Mouse (Mus musculus) midbrain, embryonic 12.5 days (tissue): ENCODE measurements around the gene Lipc. TPM values are rescaled to one million over a fixed set of nuclear protein-coding genes. Genes with fewer than 3 reads are reported as not detected.

ENCODE experiments used
- ATAC-seq: fragments of 200-750 bp; cut with Nextera tagmentation; 2 replicates; pipeline ENCODE4 v1.8.0; 2017; ENCODE audit warnings: low read depth, moderate TSS enrichment, moderate library complexity; ENCODE audit not compliant: low FRiP score
- H3K27ac ChIP-seq: fragments of 300-500 bp; sonication (generic); replicated peaks from 2 replicates; pipeline ENCODE4 v1.5.1; 2016; ENCODE audit warnings: mild to moderate bottlenecking
- H3K27me3 ChIP-seq: fragments of 300-500 bp; sonication (generic); 2 replicates; pipeline ENCODE4 v1.6.1; 2016; ENCODE audit warnings: mild to moderate bottlenecking
- H3K36me3 ChIP-seq: fragments of 300-500 bp; sonication (generic); 2 replicates; pipeline ENCODE4 v1.6.1; 2016
- H3K4me1 ChIP-seq: fragments of 300-500 bp; sonication (generic); 2 replicates; pipeline ENCODE4 v1.6.1; 2016
- H3K4me2 ChIP-seq: fragments of 300-500 bp; sonication (generic); replicated peaks from 2 replicates; pipeline ENCODE4 v1.6.1; 2016; ENCODE audit warnings: mild to moderate bottlenecking, moderate library complexity
- H3K4me3 ChIP-seq: fragments of 300-500 bp; sonication (generic); 2 replicates; pipeline ENCODE4 v1.5.1; 2016; ENCODE audit warnings: mild to moderate bottlenecking
- H3K9ac ChIP-seq: fragments of 300-500 bp; sonication (generic); replicated peaks from 2 replicates; pipeline ENCODE4 v1.6.1; 2016; ENCODE audit warnings: mild to moderate bottlenecking, moderate library complexity
- H3K9me3 ChIP-seq: fragments of 300-500 bp; sonication (generic); 2 replicates; pipeline ENCODE4 v1.6.1; 2016; ENCODE audit warnings: mild to moderate bottlenecking
- WGBS: fragments of 180-500 bp; shearing (Covaris S2); methylation state at CpG from one replicate; pipeline ENCODE4 v1.1.7; 2016; 5-methylcytosine and 5-hydroxymethylcytosine counted together
- polyA plus RNA-seq: library from polyadenylated mRNA; unstranded; fragments of >200 nt; fragmentation: Nextera tagmentation; extraction: Ambion mirVana; gene quantifications from 2 replicates; pipeline ENCODE4 v1.2.1, GENCODE M21; 2016

Gene Lipc
- not detected in 2 replicates for polyA plus RNA-seq

DNA sequence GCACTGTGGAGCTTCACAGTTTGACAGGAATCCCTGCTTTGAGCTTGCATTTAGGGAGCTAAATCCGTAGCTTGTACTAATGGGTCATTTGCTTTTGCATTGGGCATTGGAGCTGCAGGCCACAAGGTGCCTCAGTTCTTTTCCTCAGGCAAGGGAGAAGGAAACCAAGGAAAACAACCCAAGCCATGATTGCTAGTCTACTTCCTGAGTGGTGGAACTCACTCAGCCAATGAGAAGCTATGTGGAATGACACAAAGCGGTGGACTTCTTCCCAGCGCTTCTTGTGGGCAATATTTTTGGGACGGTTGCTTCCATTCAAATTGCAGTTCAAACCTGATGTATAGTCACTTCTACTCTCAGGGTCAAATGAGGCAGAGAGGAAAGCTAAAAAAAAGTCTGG lies at the start of gene Lipc:
Lipc (minus strand) TSS at position 101 of the 400 bp plus-strand sequence.
- no peaks in the 10 kb centered on the region for H3K36me3 ChIP-seq
- H3K27ac ChIP-seq: no peak within 1 kb of the TSS
- no peaks in the 10 kb centered on the region for H3K4me1 ChIP-seq
- H3K9ac ChIP-seq: no peak within 1 kb of the TSS
- WGBS: 89% methylated on average over 4 of the region's 4 CpGs
- no peak within 1 kb of the TSS for H3K4me2 ChIP-seq
- H3K9me3 ChIP-seq: no peaks in the 10 kb centered on the region
- H3K27me3 ChIP-seq: no peaks in the 10 kb centered on the region
- no peak within 1 kb of the TSS for H3K4me3 ChIP-seq
- no peak for ATAC-seq

DNA sequence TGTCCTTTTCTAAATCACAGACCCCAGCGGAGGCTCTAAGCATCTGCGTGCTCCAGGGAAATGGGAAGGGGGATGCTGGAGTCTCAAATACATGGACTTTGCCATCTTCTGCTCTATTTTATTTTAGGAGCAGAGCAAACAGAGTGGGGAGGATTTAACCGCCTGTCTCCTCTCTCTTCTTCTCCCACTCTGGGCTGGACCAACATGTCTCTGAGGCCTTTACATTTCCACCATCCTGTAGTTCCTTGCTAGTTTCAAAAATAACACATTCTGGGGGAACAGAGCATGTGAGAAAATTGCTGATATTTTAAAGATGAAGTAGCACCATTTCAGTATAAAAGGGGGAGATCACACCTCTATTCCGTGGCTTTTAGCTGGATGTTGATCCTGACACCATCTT lies 47.1 kb upstream of the Lipc start:
- no peaks in the 10 kb centered on the region for H3K27me3 ChIP-seq
- no peaks in the 10 kb centered on the region for H3K9me3 ChIP-seq
- H3K27ac ChIP-seq: no peak overlapping the region
- no peaks in the 10 kb centered on the region for H3K36me3 ChIP-seq
- H3K4me2 ChIP-seq: no peak overlapping the region
- no peaks in the 10 kb centered on the region for H3K4me1 ChIP-seq
- H3K4me3 ChIP-seq: no peak overlapping the region
- whole genome bisulfite sequencing: 91% methylated on average over 4 of the region's 4 CpGs
- no peak for ATAC-seq
- no peak overlapping the region for H3K9ac ChIP-seq

DNA sequence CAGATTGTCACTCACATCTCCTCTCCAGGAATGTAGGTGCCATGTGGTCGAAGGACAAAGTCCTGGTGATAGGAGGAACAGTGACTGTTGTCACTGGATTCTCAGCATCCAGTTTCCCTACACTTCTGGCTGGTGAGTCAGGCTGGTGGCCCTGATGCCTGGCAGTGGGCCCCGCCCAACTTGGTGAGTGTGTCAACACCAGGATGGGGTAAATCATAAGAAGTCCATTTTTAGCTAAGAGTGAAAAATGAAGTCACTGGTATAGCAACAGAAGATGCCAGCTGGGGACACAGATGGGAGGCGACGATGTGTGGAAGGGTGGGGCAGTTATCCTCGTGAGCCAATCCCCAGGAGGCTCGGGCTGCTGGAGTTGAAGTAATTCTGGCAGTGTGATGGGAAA lies 46.7 kb upstream of the Lipc start:
- Histone ChIP-seq H3K4me1 (no peaks in the 10 kb centered on the region), H3K27me3 (no peaks in the 10 kb centered on the region), H3K4me3 (no peak overlapping the region), H3K9me3 (no peaks in the 10 kb centered on the region), H3K4me2 (no peak overlapping the region), H3K36me3 (no peaks in the 10 kb centered on the region), H3K9ac (no peak overlapping the region), H3K27ac (no peak overlapping the region)
- WGBS: 72% methylated on average over 6 of the region's 6 CpGs
- no peak for ATAC-seq

DNA sequence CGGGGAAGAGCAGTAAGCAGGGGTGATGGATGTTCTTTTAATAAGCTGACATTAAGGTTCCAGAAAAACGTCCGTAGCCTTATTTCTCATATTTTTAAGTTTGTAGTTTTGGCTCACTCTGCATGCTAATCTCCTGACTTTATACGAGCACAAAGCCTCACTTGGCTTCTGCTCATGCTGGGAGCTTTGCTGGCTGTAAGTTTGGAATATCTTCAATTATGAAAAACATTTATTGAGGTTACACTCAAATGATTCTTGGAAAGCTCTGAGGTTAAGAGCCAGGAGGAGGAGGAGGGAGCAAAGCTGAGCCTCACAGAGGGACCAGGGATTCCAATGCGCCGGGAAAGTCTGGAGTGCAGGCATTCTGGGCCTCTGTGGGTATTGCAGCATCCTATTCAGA lies 41.3 kb upstream of the Lipc start:
- Histone ChIP-seq H3K4me1 (no peaks in the 10 kb centered on the region), H3K4me2 (no peak overlapping the region), H3K4me3 (no peak overlapping the region), H3K27ac (no peak overlapping the region), H3K36me3 (no peaks in the 10 kb centered on the region), H3K9ac (no peak overlapping the region), H3K9me3 (no peaks in the 10 kb centered on the region), H3K27me3 (no peaks in the 10 kb centered on the region)
- ATAC-seq: no peak
- WGBS: 62% methylated on average over 6 of the region's 6 CpGs

DNA sequence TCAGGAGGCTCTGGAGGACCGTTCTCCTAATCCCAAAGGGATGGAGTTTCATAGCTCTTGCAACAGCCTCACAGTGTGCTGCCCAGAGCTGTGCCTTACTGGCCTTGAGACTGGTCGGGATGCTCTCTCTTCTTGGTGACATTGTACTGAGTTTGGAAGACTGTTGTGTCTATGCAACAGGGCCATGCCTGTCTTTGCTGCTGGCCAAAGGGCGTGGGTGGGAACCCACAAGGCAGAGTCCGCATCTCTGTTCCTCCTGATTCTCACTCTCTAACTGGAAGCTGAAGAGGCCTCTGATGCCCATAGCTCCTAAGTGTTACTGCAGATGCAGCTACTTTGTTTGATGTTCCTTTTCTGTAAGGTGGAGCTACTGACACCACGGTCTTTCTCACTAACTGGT lies 39.4 kb upstream of the Lipc start:
- Histone ChIP-seq H3K4me1 (peaks cover 11% of the 10 kb centered on the region), H3K27me3 (no peaks in the 10 kb centered on the region), H3K4me2 (no peak overlapping the region), H3K9ac (no peak overlapping the region), H3K4me3 (no peak overlapping the region), H3K27ac (no peak overlapping the region), H3K36me3 (no peaks in the 10 kb centered on the region), H3K9me3 (no peaks in the 10 kb centered on the region)
- ATAC-seq: no peak
- 90% methylated on average over 5 of the region's 5 CpGs for WGBS

DNA sequence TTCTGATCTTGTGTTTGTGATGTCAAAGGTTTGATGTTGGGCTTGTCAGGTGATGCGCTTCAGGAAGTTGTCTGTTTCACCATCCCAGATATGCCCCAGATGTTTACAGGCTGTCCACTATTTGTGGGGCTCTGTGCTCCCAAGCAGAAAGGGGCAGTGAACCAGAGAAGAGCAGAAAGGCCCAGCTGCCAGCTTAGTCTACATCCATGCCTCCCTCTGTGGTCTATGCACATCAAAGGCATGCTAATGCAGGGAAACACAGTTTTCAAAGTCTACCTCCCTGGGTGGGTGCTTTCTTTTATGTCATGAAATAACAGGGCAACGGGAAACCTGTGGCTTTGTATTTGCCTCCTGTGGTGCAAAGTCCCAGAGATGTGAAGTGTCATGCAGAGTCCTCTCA lies 35.2 kb upstream of the Lipc start:
- no peak for ATAC-seq
- H3K4me1 ChIP-seq: peaks cover 11% of the 10 kb centered on the region

DNA sequence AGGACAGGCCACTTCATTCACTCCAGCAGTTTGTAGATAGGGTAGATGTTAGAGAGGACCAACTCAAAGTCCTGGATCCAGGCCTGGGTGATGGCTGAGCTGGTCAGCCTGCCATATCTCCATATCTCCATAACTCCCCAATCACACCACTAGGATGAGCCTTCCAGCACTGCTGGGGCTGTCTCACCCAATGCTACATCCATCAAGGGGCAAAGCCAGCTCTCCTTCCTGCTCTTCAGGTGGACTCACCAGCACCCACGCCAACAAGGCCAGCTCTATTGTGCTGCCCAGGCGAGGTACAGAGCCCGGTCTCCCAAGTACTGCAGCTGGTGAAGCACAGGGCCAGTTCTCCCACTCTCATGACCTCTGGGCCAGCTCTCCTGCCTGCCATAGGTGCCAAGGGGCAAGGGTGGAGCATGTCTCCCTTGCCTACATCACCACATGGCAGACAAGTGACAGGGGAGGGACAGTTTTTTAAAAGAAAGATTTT lies 31.0 kb upstream of the Lipc start:
- H3K27ac ChIP-seq: no peak overlapping the region
- no peak overlapping the region for H3K4me2 ChIP-seq
- H3K4me3 ChIP-seq: no peak overlapping the region
- H3K4me1 ChIP-seq: peaks cover 11% of the 10 kb centered on the region
- no peaks in the 10 kb centered on the region for H3K9me3 ChIP-seq
- no peaks in the 10 kb centered on the region for H3K36me3 ChIP-seq
- no peak for ATAC-seq
- WGBS: 90% methylated on average over 3 of the region's 3 CpGs
- no peak overlapping the region for H3K9ac ChIP-seq
- no peaks in the 10 kb centered on the region for H3K27me3 ChIP-seq

More for the DNA sequence above, 35.2 kb upstream of the Lipc start:
- H3K9me3 ChIP-seq: no peaks in the 10 kb centered on the region
- WGBS: 24% methylated on average over 2 of the region's 2 CpGs
- H3K36me3 ChIP-seq: no peaks in the 10 kb centered on the region
- no peaks in the 10 kb centered on the region for H3K27me3 ChIP-seq
- no peak overlapping the region for H3K9ac ChIP-seq
- H3K4me2 ChIP-seq: no peak overlapping the region
- H3K4me3 ChIP-seq: no peak overlapping the region
- H3K27ac ChIP-seq: no peak overlapping the region

DNA sequence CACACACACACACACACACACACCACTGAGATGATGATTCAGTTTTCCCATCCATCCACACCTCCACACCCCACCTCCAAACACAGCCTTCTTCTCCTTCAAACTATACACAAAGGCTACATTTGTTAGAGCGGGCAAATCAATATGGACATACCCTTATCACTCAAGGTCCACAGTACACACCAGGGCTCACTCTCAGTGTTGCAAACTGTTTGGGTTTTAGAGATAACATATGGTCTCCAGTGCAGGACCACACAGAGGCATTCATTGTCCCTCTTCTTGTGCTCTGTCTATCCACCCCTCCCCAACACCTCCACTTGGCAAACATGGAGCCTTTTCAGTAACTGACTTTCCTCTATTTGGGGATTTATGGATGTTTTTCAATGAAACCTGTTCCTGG lies 29.7 kb upstream of the Lipc start:
- H3K9me3 ChIP-seq: no peaks in the 10 kb centered on the region
- no peak overlapping the region for H3K4me3 ChIP-seq
- no peak overlapping the region for H3K27ac ChIP-seq
- H3K9ac ChIP-seq: no peak overlapping the region
- WGBS: 94% methylated on average over 1 of the region's 1 CpGs
- no peak for ATAC-seq
- H3K36me3 ChIP-seq: no peaks in the 10 kb centered on the region
- peaks cover 1% of the 10 kb centered on the region; the same call in 1 of the 2 replicates for H3K4me1 ChIP-seq
- no peak overlapping the region for H3K4me2 ChIP-seq
- no peaks in the 10 kb centered on the region for H3K27me3 ChIP-seq

DNA sequence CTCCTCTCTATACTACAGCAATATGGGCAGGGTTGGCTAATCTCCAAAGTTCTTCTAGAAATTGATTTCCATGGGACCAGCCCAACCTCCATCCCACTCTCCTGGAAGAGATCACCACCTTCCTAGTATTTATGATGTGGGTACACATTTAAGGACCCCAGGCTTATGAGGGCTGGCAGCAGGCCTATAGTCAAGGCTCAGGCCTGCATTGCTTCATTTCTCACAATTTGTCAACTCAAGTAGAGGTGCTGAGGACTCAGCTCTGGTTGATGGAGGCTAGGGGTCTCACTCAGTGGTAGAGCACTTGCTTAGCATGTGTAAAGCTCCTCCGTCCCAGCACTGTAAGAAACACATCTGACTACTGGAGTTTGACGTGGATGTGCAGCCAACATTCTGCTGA lies 27.6 kb upstream of the Lipc start:
- no peak overlapping the region for H3K4me3 ChIP-seq
- ATAC-seq: no peak
- no peak overlapping the region for H3K9ac ChIP-seq
- H3K27ac ChIP-seq: no peak overlapping the region
- H3K27me3 ChIP-seq: no peaks in the 10 kb centered on the region
- no peak overlapping the region for H3K4me2 ChIP-seq
- WGBS: 89% methylated on average over 2 of the region's 2 CpGs
- H3K4me1 ChIP-seq: no peaks in the 10 kb centered on the region
- no peaks in the 10 kb centered on the region for H3K36me3 ChIP-seq
- H3K9me3 ChIP-seq: no peaks in the 10 kb centered on the region

DNA sequence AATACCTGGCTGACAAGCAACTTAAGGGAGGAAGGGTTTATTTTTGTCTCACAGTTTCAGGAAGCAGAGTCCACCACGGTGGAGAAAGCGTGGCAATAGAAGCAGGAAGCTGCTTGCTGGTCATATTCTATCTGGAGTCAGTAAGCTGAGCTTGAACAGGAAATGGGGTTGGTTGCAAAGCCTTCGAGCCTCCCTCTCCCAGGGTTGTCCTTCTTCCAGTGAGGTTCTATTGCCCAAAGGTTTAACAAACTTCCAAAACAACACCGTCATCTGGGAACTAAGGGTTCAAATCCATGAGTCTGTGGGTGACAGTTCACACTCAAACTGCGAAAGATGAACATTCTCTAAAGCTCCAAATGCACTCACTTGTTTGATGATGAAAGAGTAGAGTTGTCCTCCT lies 27.1 kb upstream of the Lipc start:
- H3K4me3 ChIP-seq: no peak overlapping the region
- H3K4me2 ChIP-seq: no peak overlapping the region
- no peaks in the 10 kb centered on the region for H3K9me3 ChIP-seq
- no peaks in the 10 kb centered on the region for H3K27me3 ChIP-seq
- H3K9ac ChIP-seq: no peak overlapping the region
- 87% methylated on average over 5 of the region's 5 CpGs for WGBS
- no peaks in the 10 kb centered on the region for H3K36me3 ChIP-seq
- H3K4me1 ChIP-seq: no peaks in the 10 kb centered on the region
- no peak overlapping the region for H3K27ac ChIP-seq
- no peak for ATAC-seq

DNA sequence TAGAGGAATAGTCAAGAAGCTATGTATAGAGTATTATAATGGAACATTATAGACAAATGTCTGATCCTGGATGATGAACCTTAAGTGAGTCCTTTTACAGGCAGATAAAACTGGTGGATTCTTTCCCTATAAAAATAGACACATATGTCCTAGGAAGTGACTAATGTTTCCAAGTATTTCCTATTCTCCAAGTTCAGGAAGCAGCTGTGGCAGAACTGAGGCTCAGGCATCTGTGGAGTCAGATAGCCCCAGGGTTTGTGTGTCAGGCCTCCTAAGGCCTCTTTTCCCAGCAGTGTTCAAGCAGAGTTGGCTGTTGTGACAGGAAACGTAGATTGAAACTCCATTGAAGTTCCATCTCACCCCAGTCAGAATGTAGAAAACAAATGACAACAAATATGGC lies 25.4 kb upstream of the Lipc start:
- Histone ChIP-seq H3K36me3 (no peaks in the 10 kb centered on the region), H3K4me1 (no peaks in the 10 kb centered on the region), H3K27ac (no peak overlapping the region), H3K4me3 (no peak overlapping the region), H3K9ac (no peak overlapping the region), H3K9me3 (no peaks in the 10 kb centered on the region), H3K27me3 (no peaks in the 10 kb centered on the region), H3K4me2 (no peak overlapping the region)
- no peak for ATAC-seq
- 66% methylated on average over 1 of the region's 1 CpGs for WGBS

DNA sequence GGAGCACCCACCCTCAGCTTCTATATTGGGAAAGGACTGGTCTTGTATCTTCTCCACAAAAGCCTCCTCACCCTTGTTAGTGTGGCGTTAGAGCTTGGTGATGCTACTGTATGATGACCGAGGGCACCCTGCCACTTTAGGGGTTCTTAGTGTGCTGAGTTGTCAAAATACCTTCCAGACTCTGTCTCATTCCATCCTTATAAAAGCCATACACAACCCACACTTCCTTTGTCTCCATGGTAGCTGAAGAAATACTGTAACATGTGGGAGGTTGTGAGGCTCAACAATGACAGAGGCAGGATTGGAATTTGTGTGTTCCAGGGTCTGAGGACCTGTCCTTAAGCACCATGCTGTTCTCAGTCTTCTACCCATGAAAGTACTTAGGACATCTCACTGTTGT lies 23.9 kb upstream of the Lipc start:
- no peak for ATAC-seq
- H3K9me3 ChIP-seq: no peaks in the 10 kb centered on the region
- no peak overlapping the region for H3K4me3 ChIP-seq
- no peak overlapping the region for H3K4me2 ChIP-seq
- H3K36me3 ChIP-seq: no peaks in the 10 kb centered on the region
- H3K27me3 ChIP-seq: no peaks in the 10 kb centered on the region
- no peak overlapping the region for H3K27ac ChIP-seq
- H3K9ac ChIP-seq: no peak overlapping the region
- H3K4me1 ChIP-seq: no peaks in the 10 kb centered on the region
- WGBS: 96% methylated on average over 2 of the region's 2 CpGs

DNA sequence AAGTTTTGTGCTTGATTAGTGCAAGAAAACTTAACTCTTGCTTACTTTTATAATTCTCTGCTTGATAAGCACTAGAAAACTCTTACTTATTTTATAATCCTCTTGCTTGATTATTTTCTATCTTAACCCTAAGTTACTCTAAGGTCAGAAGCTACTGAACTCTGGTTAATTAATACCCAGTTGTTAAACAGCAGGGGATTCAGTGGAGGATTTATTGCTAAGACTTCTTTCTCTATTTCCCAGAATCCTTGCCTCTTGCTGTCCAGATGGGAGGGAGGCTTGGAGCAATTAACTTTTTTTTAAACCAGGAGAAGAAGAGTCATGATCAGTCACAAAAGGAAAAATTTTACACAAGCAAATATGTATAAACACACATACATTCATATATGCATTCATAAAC lies 21.3 kb upstream of the Lipc start:
- Histone ChIP-seq H3K36me3 (no peaks in the 10 kb centered on the region), H3K4me3 (no peak overlapping the region), H3K27me3 (no peaks in the 10 kb centered on the region), H3K27ac (no peak overlapping the region), H3K9me3 (no peaks in the 10 kb centered on the region), H3K4me1 (no peaks in the 10 kb centered on the region), H3K4me2 (no peak overlapping the region), H3K9ac (no peak overlapping the region)
- no peak for ATAC-seq
